Mouse (Mus musculus): ENCODE results near the gene Phyhipl. TPM values are rescaled to one million over a fixed set of nuclear protein-coding genes. Genes with fewer than 3 reads are reported as not detected.

The Phyhipl gene
- polyA plus RNA-seq, 1 experiment from 2014 or later = 132 TPM

- no peak for ATAC-seq (replicated peaks)
- no peak overlapping the region for H3K4me3 ChIP-seq
- H3K27ac ChIP-seq (replicated peaks) = no peak overlapping the region
- no peak overlapping the region for H3K9ac ChIP-seq (replicated peaks)
- no peaks in the 10 kb centered on the region for H3K36me3 ChIP-seq
- H3K4me1 ChIP-seq = no peaks in the 10 kb centered on the region
- H3K4me2 ChIP-seq (replicated peaks) = no peak overlapping the region
- H3K9me3 ChIP-seq = no peaks in the 10 kb centered on the region
- no peaks in the 10 kb centered on the region for H3K27me3 ChIP-seq
- 93% methylated on average over 6 of the region's 6 CpGs for WGBS
Observed at GRCm38 (mm10) chr10:70616377-70616776, 39.4 kb downstream of the Phyhipl start.

GRCm38 (mm10) chr10:70611633-70612032 lies 44.1 kb downstream of the Phyhipl start:
- Histone ChIP-seq H3K27me3 (no peaks in the 10 kb centered on the region), H3K9ac (replicated peaks) (no peak overlapping the region), H3K4me1 (no peaks in the 10 kb centered on the region), H3K27ac (replicated peaks) (no peak overlapping the region), H3K9me3 (no peaks in the 10 kb centered on the region), H3K36me3 (no peaks in the 10 kb centered on the region), H3K4me2 (replicated peaks) (no peak overlapping the region), H3K4me3 (no peak overlapping the region)
- 100% methylated on average over 1 of the region's 1 CpGs for WGBS
- no peak for ATAC-seq (replicated peaks)

GRCm38 (mm10) chr10:70599925-70600305 lies 55.9 kb downstream of the Phyhipl start:
- WGBS = 0% methylated on average over 28 of the region's 28 CpGs
- Histone ChIP-seq H3K4me1 (peaks cover 19% of the 10 kb centered on the region), H3K4me3 (peak overlapping the region; percentile 71), H3K9ac (replicated peaks) (peak overlapping the region; percentile 82), H3K27ac (replicated peaks) (peak overlapping the region; percentile 88), H3K4me2 (replicated peaks) (peak overlapping the region; percentile 55), H3K36me3 (no peaks in the 10 kb centered on the region), H3K9me3 (no peaks in the 10 kb centered on the region), H3K27me3 (no peaks in the 10 kb centered on the region)
- ATAC-seq (replicated peaks) = peak; percentile 61; the same call in 1 of the 2 replicates

GRCm38 (mm10) chr10:70599126-70599924 lies 56.4 kb downstream of the Phyhipl start:
- under 1% methylated on average over 98 of the region's 124 CpGs for WGBS
- no peaks in the 10 kb centered on the region for H3K36me3 ChIP-seq
- H3K4me3 ChIP-seq = peak overlapping the region; percentile 71
- peak; percentile 93 for ATAC-seq (replicated peaks)
- H3K27me3 ChIP-seq = no peaks in the 10 kb centered on the region
- peak overlapping the region; percentile 88 for H3K27ac ChIP-seq (replicated peaks)
- H3K4me2 ChIP-seq (replicated peaks) = peak overlapping the region; percentile 55
- peak overlapping the region; percentile 82 for H3K9ac ChIP-seq (replicated peaks)
- no peaks in the 10 kb centered on the region for H3K9me3 ChIP-seq
- peaks cover 19% of the 10 kb centered on the region for H3K4me1 ChIP-seq

GRCm38 (mm10) chr10:70598516-70599125 lies 57.1 kb downstream of the Phyhipl start:
- peaks cover 19% of the 10 kb centered on the region for H3K4me1 ChIP-seq
- WGBS = under 1% methylated on average over 48 of the region's 48 CpGs
- peak; percentile 71 for ATAC-seq (replicated peaks)

GRCm38 (mm10) chr10:70598081-70598515 lies 57.7 kb downstream of the Phyhipl start:
- Histone ChIP-seq H3K36me3 (no peaks in the 10 kb centered on the region), H3K27ac (replicated peaks) (peak overlapping the region; percentile 88), H3K9me3 (no peaks in the 10 kb centered on the region), H3K4me3 (peak overlapping the region; percentile 71), H3K4me2 (replicated peaks) (peak overlapping the region; percentile 55), H3K27me3 (no peaks in the 10 kb centered on the region), H3K9ac (replicated peaks) (peak overlapping the region; percentile 82), H3K4me1 (peaks cover 19% of the 10 kb centered on the region)
- WGBS = 9% methylated on average over 10 of the region's 10 CpGs
- ATAC-seq (replicated peaks) = peak; percentile 9

More at GRCm38 (mm10) chr10:70598516-70599125, 57.1 kb downstream of the Phyhipl start:
- H3K27ac ChIP-seq (replicated peaks) = peak overlapping the region; percentile 88
- H3K9me3 ChIP-seq = no peaks in the 10 kb centered on the region
- H3K36me3 ChIP-seq = no peaks in the 10 kb centered on the region
- H3K27me3 ChIP-seq = no peaks in the 10 kb centered on the region
- peak overlapping the region; percentile 82 for H3K9ac ChIP-seq (replicated peaks)
- H3K4me2 ChIP-seq (replicated peaks) = peak overlapping the region; percentile 55
- peak overlapping the region; percentile 71 for H3K4me3 ChIP-seq

GRCm38 (mm10) chr10:70594007-70594406 lies 61.8 kb downstream of the Phyhipl start:
- Histone ChIP-seq H3K4me3 (no peak overlapping the region), H3K27ac (replicated peaks) (no peak overlapping the region), H3K9me3 (no peaks in the 10 kb centered on the region), H3K4me1 (peaks cover 16% of the 10 kb centered on the region), H3K27me3 (no peaks in the 10 kb centered on the region), H3K9ac (replicated peaks) (no peak overlapping the region), H3K36me3 (no peaks in the 10 kb centered on the region), H3K4me2 (replicated peaks) (no peak overlapping the region)
- no peak for ATAC-seq (replicated peaks)
- WGBS = 32% methylated on average over 1 of the region's 1 CpGs

- 90% methylated on average over 3 of the region's 3 CpGs for WGBS
Observed at GRCm38 (mm10) chr10:70586876-70587405, 68.8 kb downstream of the Phyhipl start.

GRCm38 (mm10) chr10:70584171-70584570 lies 71.6 kb downstream of the Phyhipl start:
- Histone ChIP-seq H3K9me3 (no peaks in the 10 kb centered on the region), H3K4me3 (no peak overlapping the region), H3K9ac (replicated peaks) (no peak overlapping the region), H3K27me3 (no peaks in the 10 kb centered on the region), H3K27ac (replicated peaks) (no peak overlapping the region), H3K36me3 (no peaks in the 10 kb centered on the region), H3K4me1 (peaks cover 5% of the 10 kb centered on the region), H3K4me2 (replicated peaks) (no peak overlapping the region)
- ATAC-seq (replicated peaks) = no peak
- 89% methylated on average over 1 of the region's 1 CpGs for WGBS

More at GRCm38 (mm10) chr10:70586876-70587405, 68.8 kb downstream of the Phyhipl start:
- Histone ChIP-seq H3K27me3 (no peaks in the 10 kb centered on the region), H3K9me3 (no peaks in the 10 kb centered on the region), H3K27ac (replicated peaks) (no peak overlapping the region), H3K4me3 (no peak overlapping the region), H3K9ac (replicated peaks) (no peak overlapping the region), H3K4me1 (peaks cover 1% of the 10 kb centered on the region), H3K4me2 (replicated peaks) (no peak overlapping the region), H3K36me3 (no peaks in the 10 kb centered on the region)
- ATAC-seq (replicated peaks) = no peak

GRCm38 (mm10) chr10:70581556-70582211 lies 74.1 kb downstream of the Phyhipl start:
- no peaks in the 10 kb centered on the region for H3K9me3 ChIP-seq
- H3K27ac ChIP-seq (replicated peaks) = no peak overlapping the region
- H3K9ac ChIP-seq (replicated peaks) = no peak overlapping the region
- H3K27me3 ChIP-seq = no peaks in the 10 kb centered on the region
- H3K4me1 ChIP-seq = peaks cover 5% of the 10 kb centered on the region
- no peaks in the 10 kb centered on the region for H3K36me3 ChIP-seq
- ATAC-seq (replicated peaks) = no peak
- H3K4me2 ChIP-seq (replicated peaks) = no peak overlapping the region
- whole genome bisulfite sequencing = 63% methylated on average over 7 of the region's 7 CpGs
- H3K4me3 ChIP-seq = no peak overlapping the region

- ATAC-seq (replicated peaks) = no peak
- Histone ChIP-seq H3K27ac (replicated peaks) (no peak overlapping the region), H3K4me1 (peaks cover 2% of the 10 kb centered on the region; the same call in 1 of the 2 replicates), H3K27me3 (no peaks in the 10 kb centered on the region), H3K36me3 (peaks cover 26% of the 10 kb centered on the region; the same call in 1 of the 2 replicates), H3K4me3 (no peak overlapping the region), H3K9me3 (no peaks in the 10 kb centered on the region), H3K4me2 (replicated peaks) (no peak overlapping the region), H3K9ac (replicated peaks) (no peak overlapping the region)
- WGBS = 26% methylated on average over 3 of the region's 3 CpGs
Observed at GRCm38 (mm10) chr10:70563636-70564035, 92.1 kb downstream of the Phyhipl start.

GRCm38 (mm10) chr10:70552531-70552930 lies 103.2 kb downstream of the Phyhipl start:
- Histone ChIP-seq H3K27me3 (no peaks in the 10 kb centered on the region), H3K9ac (replicated peaks) (no peak overlapping the region), H3K4me3 (no peak overlapping the region), H3K27ac (replicated peaks) (no peak overlapping the region), H3K36me3 (peaks cover 40% of the 10 kb centered on the region), H3K9me3 (no peaks in the 10 kb centered on the region), H3K4me2 (replicated peaks) (no peak overlapping the region), H3K4me1 (no peaks in the 10 kb centered on the region)
- WGBS = 90% methylated on average over 3 of the region's 3 CpGs
- ATAC-seq (replicated peaks) = no peak

Measured in forebrain, embryonic 15.5 days (tissue).